Mouse (Mus musculus) kidney, embryonic 14.5 days (tissue): ENCODE measurements around the gene Kbtbd12. TPM values are rescaled to one million over a fixed set of nuclear protein-coding genes. Genes with fewer than 3 reads are reported as not detected.
A peak's percentile ranks its signal among the peaks of the same experiment; 100 is the strongest.

Experiments used
- ATAC-seq: fragments of 200-750 bp; cut with Nextera tagmentation; 2 replicates; pipeline ENCODE4 v1.8.0; 2017; ENCODE audit warnings: moderate number of reproducible peaks, mild to moderate bottlenecking, moderate TSS enrichment, moderate library complexity; ENCODE audit not compliant: low FRiP score, low TSS enrichment
- H3K27ac ChIP-seq: fragments of 300-500 bp; sonication (generic); 2 replicates; pipeline ENCODE4 v1.5.1; 2014; ENCODE audit warnings: low read depth, mild to moderate bottlenecking, low read length, moderate library complexity, mixed read lengths
- H3K27me3 ChIP-seq: fragments of 300-500 bp; sonication (generic); 2 replicates; pipeline ENCODE4 v1.6.1; 2014; ENCODE audit warnings: mild to moderate bottlenecking, low read length; ENCODE audit not compliant: control insufficient read depth, insufficient read depth
- H3K36me3 ChIP-seq: fragments of 300-500 bp; sonication (generic); 2 replicates; pipeline ENCODE4 v1.6.1; 2014; ENCODE audit warnings: low read length, mixed read lengths; ENCODE audit not compliant: control insufficient read depth, insufficient read depth
- H3K4me1 ChIP-seq: fragments of 300-500 bp; sonication (generic); 2 replicates; pipeline ENCODE4 v1.6.1; 2014; ENCODE audit warnings: low read length, mixed read lengths; ENCODE audit not compliant: control insufficient read depth, insufficient read depth
- H3K4me2 ChIP-seq: fragments of 300-500 bp; sonication (generic); replicated peaks from 2 replicates; pipeline ENCODE4 v1.6.1; 2014; ENCODE audit warnings: low read depth, mild to moderate bottlenecking, low read length
- H3K4me3 ChIP-seq: fragments of 300-500 bp; sonication (generic); 2 replicates; pipeline ENCODE4 v1.5.1; 2014; ENCODE audit warnings: mild to moderate bottlenecking, low read length
- H3K9ac ChIP-seq: fragments of 300-500 bp; sonication (generic); 2 replicates; pipeline ENCODE4 v1.6.1; 2014; ENCODE audit warnings: low read depth, mild to moderate bottlenecking, low read length, moderate library complexity
- H3K9me3 ChIP-seq: fragments of 300-500 bp; sonication (generic); 2 replicates; pipeline ENCODE4 v1.6.1; 2016; ENCODE audit warnings: low read length; ENCODE audit not compliant: control insufficient read depth
- WGBS: fragments of 180-500 bp; shearing (Covaris S2); extraction: QIAGEN DNeasy Blood & Tissue Kit; methylation state at CpG from one replicate; pipeline ENCODE4 v1.1.7; 2014; 5-methylcytosine and 5-hydroxymethylcytosine counted together
- polyA plus RNA-seq: library from polyadenylated mRNA; unstranded; fragments of >200 nt; fragmentation: Nextera tagmentation; extraction: Ambion mirVana; gene quantifications from 2 replicates; pipeline ENCODE4 v1.2.1, GENCODE M21; 2014

Gene Kbtbd12
- polyA plus RNA-seq, 1 experiment from 2014 or later = 0.24 TPM

- no peaks in the 10 kb centered on the region for H3K9me3 ChIP-seq
- no peak overlapping the region for H3K4me3 ChIP-seq
- WGBS = 74% methylated on average over 4 of the region's 4 CpGs
- no peaks in the 10 kb centered on the region for H3K27me3 ChIP-seq
- no peaks in the 10 kb centered on the region for H3K36me3 ChIP-seq
- no peak overlapping the region for H3K4me2 ChIP-seq
- ATAC-seq = no peak
- no peak overlapping the region for H3K9ac ChIP-seq
- no peak overlapping the region for H3K27ac ChIP-seq
- no peaks in the 10 kb centered on the region for H3K4me1 ChIP-seq
Observed at GRCm38 (mm10) chr6:88583950-88584349, 53.8 kb downstream of the Kbtbd12 start.

- H3K9me3 ChIP-seq = no peaks in the 10 kb centered on the region
- H3K27ac ChIP-seq = no peak overlapping the region
- no peak overlapping the region for H3K4me3 ChIP-seq
- H3K9ac ChIP-seq = no peak overlapping the region
- no peaks in the 10 kb centered on the region for H3K4me1 ChIP-seq
- no peaks in the 10 kb centered on the region for H3K36me3 ChIP-seq
- no peaks in the 10 kb centered on the region for H3K27me3 ChIP-seq
- no peak for ATAC-seq
- no peak overlapping the region for H3K4me2 ChIP-seq
- WGBS = 88% methylated on average over 11 of the region's 11 CpGs
Observed at GRCm38 (mm10) chr6:88576495-88576894, 61.3 kb downstream of the Kbtbd12 start.

GRCm38 (mm10) chr6:88566676-88567075, 71.1 kb downstream of the Kbtbd12 start:
- no peaks in the 10 kb centered on the region for H3K36me3 ChIP-seq
- H3K27ac ChIP-seq = no peak overlapping the region
- no peak for ATAC-seq
- H3K4me3 ChIP-seq = no peak overlapping the region
- WGBS = 15% methylated on average over 7 of the region's 7 CpGs
- no peak overlapping the region for H3K9ac ChIP-seq
- peak overlapping the region; percentile 21 for H3K4me2 ChIP-seq
- no peaks in the 10 kb centered on the region for H3K9me3 ChIP-seq
- H3K27me3 ChIP-seq = peaks cover 10% of the 10 kb centered on the region
- H3K4me1 ChIP-seq = no peaks in the 10 kb centered on the region

GRCm38 (mm10) chr6:88565033-88565432, 72.7 kb downstream of the Kbtbd12 start:
- Histone ChIP-seq H3K4me2 (no peak overlapping the region), H3K4me1 (no peaks in the 10 kb centered on the region), H3K27ac (no peak overlapping the region), H3K9ac (no peak overlapping the region), H3K4me3 (no peak overlapping the region), H3K36me3 (no peaks in the 10 kb centered on the region), H3K9me3 (no peaks in the 10 kb centered on the region), H3K27me3 (peaks cover 10% of the 10 kb centered on the region)
- WGBS = 34% methylated on average over 6 of the region's 6 CpGs
- no peak for ATAC-seq

GRCm38 (mm10) chr6:88560156-88560555, 77.6 kb downstream of the Kbtbd12 start:
- Histone ChIP-seq H3K27me3 (no peaks in the 10 kb centered on the region), H3K4me1 (no peaks in the 10 kb centered on the region), H3K4me2 (no peak overlapping the region), H3K9me3 (no peaks in the 10 kb centered on the region), H3K9ac (no peak overlapping the region), H3K4me3 (no peak overlapping the region), H3K36me3 (no peaks in the 10 kb centered on the region), H3K27ac (no peak overlapping the region)
- 93% methylated on average over 4 of the region's 4 CpGs for WGBS
- no peak for ATAC-seq

- Histone ChIP-seq H3K9ac (no peak overlapping the region), H3K9me3 (no peaks in the 10 kb centered on the region), H3K4me1 (no peaks in the 10 kb centered on the region), H3K4me2 (no peak overlapping the region), H3K36me3 (no peaks in the 10 kb centered on the region), H3K27ac (no peak overlapping the region), H3K4me3 (no peak overlapping the region), H3K27me3 (no peaks in the 10 kb centered on the region)
- WGBS = 40% methylated on average over 5 of the region's 5 CpGs
- no peak for ATAC-seq
Observed at GRCm38 (mm10) chr6:88559688-88560087, 78.1 kb downstream of the Kbtbd12 start.

GRCm38 (mm10) chr6:88558076-88558475, 79.7 kb downstream of the Kbtbd12 start:
- Histone ChIP-seq H3K9me3 (no peaks in the 10 kb centered on the region), H3K4me3 (no peak overlapping the region), H3K4me2 (no peak overlapping the region), H3K27ac (no peak overlapping the region), H3K36me3 (no peaks in the 10 kb centered on the region), H3K9ac (no peak overlapping the region), H3K27me3 (no peaks in the 10 kb centered on the region), H3K4me1 (no peaks in the 10 kb centered on the region)
- ATAC-seq = no peak
- 74% methylated on average over 1 of the region's 1 CpGs for WGBS

- Histone ChIP-seq H3K27ac (no peak overlapping the region), H3K9ac (no peak overlapping the region), H3K9me3 (no peaks in the 10 kb centered on the region), H3K4me2 (no peak overlapping the region), H3K4me3 (no peak overlapping the region), H3K36me3 (no peaks in the 10 kb centered on the region), H3K4me1 (no peaks in the 10 kb centered on the region), H3K27me3 (no peaks in the 10 kb centered on the region)
- no peak for ATAC-seq
- whole genome bisulfite sequencing = 19% methylated on average over 4 of the region's 4 CpGs
Observed at GRCm38 (mm10) chr6:88557548-88557947, 80.2 kb downstream of the Kbtbd12 start.

GRCm38 (mm10) chr6:88549916-88550315, 87.8 kb downstream of the Kbtbd12 start:
- no peak overlapping the region for H3K27ac ChIP-seq
- H3K9me3 ChIP-seq = no peaks in the 10 kb centered on the region
- WGBS = 90% methylated on average over 2 of the region's 2 CpGs
- no peak for ATAC-seq
- no peaks in the 10 kb centered on the region for H3K4me1 ChIP-seq
- H3K36me3 ChIP-seq = no peaks in the 10 kb centered on the region
- H3K9ac ChIP-seq = no peak overlapping the region
- no peak overlapping the region for H3K4me2 ChIP-seq
- peaks cover 15% of the 10 kb centered on the region for H3K27me3 ChIP-seq
- H3K4me3 ChIP-seq = no peak overlapping the region
